Mouse (Mus musculus) thymus, adult 18-20 months (tissue): Measurements from ENCODE around the gene Gm21820.
"Not testable (repeated sequence)": the region's sequence is repeated elsewhere in the genome, so short reads cannot be mapped to it uniquely, and the experiment has no call there.

ENCODE experiments used
- DNase-seq, 2 experiments: peaks; one replicate each; pipeline ENCODE4 v3.0.0; 2022; ENCODE audit warnings: mixed read lengths in 2 of 2

Gm21820 gene

GRCm38 (mm10) chrY:5249341-5249740 lies at the start of gene Gm21820:
Gene Gm21820, minus strand, starts transcription at chrY:5249441.
- DNase-seq, result not testable (repeated sequence)
